Mouse (Mus musculus) lung, embryonic 14.5 days (tissue): ENCODE data around the gene Adamts10. TPM values are rescaled to one million over a fixed set of nuclear protein-coding genes. Genes with fewer than 3 reads are reported as not detected.

Experiments
- ATAC-seq: fragments of 200-750 bp; cut with Nextera tagmentation; 2 replicates; pipeline ENCODE4 v1.8.0; 2017; ENCODE audit warnings: mild to moderate bottlenecking, moderate TSS enrichment, moderate library complexity; ENCODE audit not compliant: insufficient read depth
- DNase-seq: peaks from one replicate; pipeline ENCODE4 v3.0.0-alpha.2; 2015
- H3K27ac ChIP-seq: fragments of 300-500 bp; sonication (generic); 2 replicates; pipeline ENCODE4 v1.5.1; 2014; ENCODE audit warnings: low read depth, mild to moderate bottlenecking, moderate library complexity
- H3K27me3 ChIP-seq: fragments of 300-500 bp; sonication (generic); 2 replicates; pipeline ENCODE4 v1.6.1; 2014; ENCODE audit warnings: low read length, control low read depth; ENCODE audit not compliant: insufficient read depth
- H3K36me3 ChIP-seq: fragments of 300-500 bp; sonication (generic); 2 replicates; pipeline ENCODE4 v1.6.1; 2014; ENCODE audit warnings: control low read depth; ENCODE audit not compliant: insufficient read depth
- H3K4me1 ChIP-seq: fragments of 300-500 bp; sonication (generic); 2 replicates; pipeline ENCODE4 v1.6.1; 2014; ENCODE audit warnings: antibody characterized with exemption, control low read depth; ENCODE audit not compliant: insufficient read depth
- H3K4me2 ChIP-seq: fragments of 300-500 bp; sonication (generic); 2 replicates; pipeline ENCODE4 v1.6.1; 2014; ENCODE audit warnings: mild to moderate bottlenecking
- H3K4me3 ChIP-seq: fragments of 300-500 bp; sonication (generic); 2 replicates; pipeline ENCODE4 v1.5.1; 2014; ENCODE audit warnings: low read depth, low read length
- H3K9ac ChIP-seq: fragments of 300-500 bp; sonication (generic); 2 replicates; pipeline ENCODE4 v1.6.1; 2014
- H3K9me3 ChIP-seq: fragments of 300-500 bp; sonication (generic); 2 replicates; pipeline ENCODE4 v1.6.1; 2016; ENCODE audit warnings: low read depth, low read length, control low read depth
- CTCF ChIP-seq: IDR thresholded peaks from 2 replicates; pipeline ENCODE4 v1.5.1; 2016; ENCODE audit warnings: antibody characterized with exemption, low read depth
- WGBS: fragments of 180-500 bp; shearing (Covaris S2); extraction: QIAGEN DNeasy Blood & Tissue Kit; methylation state at CpG from one replicate; pipeline ENCODE4 v1.1.7; 2014; 5-methylcytosine and 5-hydroxymethylcytosine counted together
- polyA plus RNA-seq: library from polyadenylated mRNA; unstranded; fragments of >200 nt; fragmentation: Nextera tagmentation; extraction: Ambion mirVana; gene quantifications from 2 replicates; pipeline ENCODE4 v1.2.1, GENCODE M21; 2014

Adamts10 gene
- polyA plus RNA-seq, 1 experiment from 2014 or later = 126 TPM

- Histone ChIP-seq H3K9me3 (no peaks in the 10 kb centered on the region), H3K36me3 (peaks cover 27% of the 10 kb centered on the region), H3K4me2 (peak overlapping the region; percentile 84), H3K27me3 (no peaks in the 10 kb centered on the region), H3K27ac (peak overlapping the region; percentile 90), H3K4me1 (peaks cover 23% of the 10 kb centered on the region), H3K9ac (peak overlapping the region; percentile 75), H3K4me3 (peak overlapping the region; percentile 69)
- TF ChIP-seq CTCF = no peak
- peak; percentile 53; the same call in 1 of the 2 replicates for ATAC-seq
- WGBS = 4% methylated on average over 2 of the region's 2 CpGs
- peak; percentile 58 for DNase-seq
Measured at GRCm38 (mm10) chr17:33524806-33525373, 886 bp downstream of the Adamts10 start.

- H3K4me3 ChIP-seq = peak overlapping the region; percentile 69; the same call in 1 of the 2 replicates
- H3K36me3 ChIP-seq = peaks cover 43% of the 10 kb centered on the region
- H3K9me3 ChIP-seq = no peaks in the 10 kb centered on the region
- no peak for TF ChIP-seq CTCF
- no peak for ATAC-seq
- H3K27me3 ChIP-seq = no peaks in the 10 kb centered on the region
- DNase-seq = peak; percentile 69
- H3K4me2 ChIP-seq = peak overlapping the region; percentile 84
- WGBS = 59% methylated on average over 3 of the region's 3 CpGs
- peaks cover 22% of the 10 kb centered on the region for H3K4me1 ChIP-seq
- H3K27ac ChIP-seq = peak overlapping the region; percentile 82
- H3K9ac ChIP-seq = no peak overlapping the region
Measured at GRCm38 (mm10) chr17:33526506-33526905, 2.5 kb downstream of the Adamts10 start.

GRCm38 (mm10) chr17:33539106-33539675 lies 15.2 kb downstream of the Adamts10 start:
- Histone ChIP-seq H3K4me3 (no peak overlapping the region), H3K4me2 (no peak overlapping the region), H3K27me3 (no peaks in the 10 kb centered on the region), H3K36me3 (peaks cover 85% of the 10 kb centered on the region), H3K9ac (no peak overlapping the region), H3K27ac (no peak overlapping the region), H3K9me3 (no peaks in the 10 kb centered on the region), H3K4me1 (no peaks in the 10 kb centered on the region)
- WGBS = 83% methylated on average over 3 of the region's 3 CpGs
- peak; percentile 76 for TF ChIP-seq CTCF
- peak; percentile 55; the same call in 1 of the 2 replicates for ATAC-seq
- peak; percentile 85 for DNase-seq

GRCm38 (mm10) chr17:33539878-33540277 lies 15.9 kb downstream of the Adamts10 start:
- H3K27me3 ChIP-seq = no peaks in the 10 kb centered on the region
- TF ChIP-seq CTCF = no peak
- no peaks in the 10 kb centered on the region for H3K4me1 ChIP-seq
- H3K27ac ChIP-seq = no peak overlapping the region
- H3K4me2 ChIP-seq = no peak overlapping the region
- no peaks in the 10 kb centered on the region for H3K9me3 ChIP-seq
- no peak for DNase-seq
- WGBS = 88% methylated on average over 4 of the region's 4 CpGs
- H3K4me3 ChIP-seq = no peak overlapping the region
- no peak overlapping the region for H3K9ac ChIP-seq
- peaks cover 86% of the 10 kb centered on the region for H3K36me3 ChIP-seq
- ATAC-seq = no peak

- no peak overlapping the region for H3K4me3 ChIP-seq
- WGBS = 94% methylated on average over 6 of the region's 6 CpGs
- ATAC-seq (no peak), DNase-seq (no peak)
- H3K9me3 ChIP-seq = no peaks in the 10 kb centered on the region
- H3K9ac ChIP-seq = no peak overlapping the region
- peaks cover 88% of the 10 kb centered on the region for H3K36me3 ChIP-seq
- no peak for TF ChIP-seq CTCF
- no peak overlapping the region for H3K27ac ChIP-seq
- no peaks in the 10 kb centered on the region for H3K27me3 ChIP-seq
- H3K4me2 ChIP-seq = no peak overlapping the region
- no peaks in the 10 kb centered on the region for H3K4me1 ChIP-seq
Measured at GRCm38 (mm10) chr17:33549212-33549611, 25.2 kb downstream of the Adamts10 start.

- Histone ChIP-seq H3K4me3 (no peak overlapping the region), H3K27me3 (no peaks in the 10 kb centered on the region), H3K9ac (no peak overlapping the region), H3K4me2 (no peak overlapping the region), H3K4me1 (no peaks in the 10 kb centered on the region), H3K36me3 (peaks cover 77% of the 10 kb centered on the region), H3K9me3 (no peaks in the 10 kb centered on the region), H3K27ac (no peak overlapping the region)
- ATAC-seq (no peak), DNase-seq (no peak)
- 79% methylated on average over 10 of the region's 10 CpGs for WGBS
- TF ChIP-seq CTCF = no peak
Measured at GRCm38 (mm10) chr17:33550388-33550787, 26.4 kb downstream of the Adamts10 start.

- Histone ChIP-seq H3K4me1 (no peaks in the 10 kb centered on the region), H3K4me2 (no peak overlapping the region), H3K27me3 (no peaks in the 10 kb centered on the region), H3K9me3 (no peaks in the 10 kb centered on the region), H3K27ac (no peak overlapping the region), H3K36me3 (peaks cover 65% of the 10 kb centered on the region), H3K4me3 (no peak overlapping the region), H3K9ac (no peak overlapping the region)
- 81% methylated on average over 4 of the region's 4 CpGs for WGBS
- TF ChIP-seq CTCF = no peak
- DNase-seq (no peak), ATAC-seq (no peak)
Measured at GRCm38 (mm10) chr17:33552113-33552512, 28.1 kb downstream of the Adamts10 start.
